8 mouse cellular contexts compared by ENCODE assay signal in the genomic region with DNA sequence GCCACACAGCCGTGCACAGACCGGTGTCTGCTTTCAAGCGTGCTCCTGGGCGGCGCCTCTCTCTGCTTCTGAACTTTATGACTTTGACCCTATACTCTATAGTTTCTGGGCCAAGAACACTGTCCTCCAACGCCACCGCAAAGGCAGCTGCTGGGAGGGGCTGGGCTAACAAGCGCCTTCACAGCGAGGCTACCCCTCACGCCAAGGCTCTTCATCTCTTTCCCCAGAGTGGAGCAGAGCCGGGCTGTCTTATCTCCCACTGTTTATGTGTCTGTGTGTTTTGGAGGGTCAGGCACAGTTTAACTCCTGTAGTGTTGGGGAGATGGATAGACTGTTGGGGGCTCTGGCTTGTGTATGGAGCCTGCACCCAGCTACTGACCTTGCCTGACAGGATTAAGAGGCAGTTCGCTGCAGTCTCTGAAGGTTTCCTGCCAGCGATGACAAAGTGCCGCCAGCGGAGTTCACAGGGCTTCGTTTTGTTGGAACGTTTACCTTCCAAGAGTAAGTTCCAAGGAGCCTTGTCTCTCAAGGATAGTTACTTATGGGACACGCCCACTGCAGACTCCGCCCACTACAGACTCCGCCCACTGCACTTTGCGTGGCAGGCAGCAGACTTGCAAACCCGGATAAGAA. TPM values are rescaled to one million over a fixed set of nuclear protein-coding genes. Genes with fewer than 3 reads are reported as not detected.
DNase-seq lines count a peak whose midpoint lies in the region; ATAC-seq and TF ChIP-seq lines count a peak whose summit lies in the region.

No protein-coding gene starts in this region.

- H3K4me3 ChIP-seq in gastrocnemius, adult 2 months, result peak overlapping the region; percentile 50
- H3K4me3 ChIP-seq in liver, postnatal 0 days (ENCODE audit: low read depth, low read length), result no peak overlapping the region

- DNase-seq in gastrocnemius, adult 2 months, result peak; percentile 81
- DNase-seq in gastrocnemius, postnatal 10 days, result no peak
- DNase-seq in ES-CJ7 (ENCODE audit: low read depth, low spot score), result peak; percentile 91
- DNase-seq in induced T-regulatory cell, adult 2 months (ENCODE audit: low read depth), result peak; percentile 68
- DNase-seq in liver, postnatal 0 days, result peak; percentile 75
- no peak for DNase-seq in right cerebral cortex, postnatal 10 days (ENCODE audit: low spot score in 2 of 2)
- DNase-seq in right cerebral cortex, postnatal 25 days, result no peak
- DNase-seq in cerebellum, postnatal 4 days (ENCODE audit: low spot score in 2 of 2), result no peak

- no peak for TF ChIP-seq EP300 in liver, postnatal 0 days (IDR thresholded peaks at IDR 0.05; ENCODE audit: low read depth)

- H3K4me2 ChIP-seq in liver, postnatal 0 days (ENCODE audit: low read depth, low read length), result no peak overlapping the region

- WGBS in liver, postnatal 0 days (ENCODE audit: insufficient replicate concordance), result 43% methylated on average over 22 of the region's 22 CpGs

- intact Hi-C loops in gastrocnemius, adult 2 months (cut with DNase I), result loop anchor here (2.0 kb wide), 1 partner anchor 43 kb away; a partner anchor contains a TSS

- peaks cover 4% of the 10 kb centered on the region; the same call in 1 of the 2 replicates for H3K4me1 ChIP-seq in liver, postnatal 0 days (ENCODE audit: insufficient read depth)

- no peak; the same call in 1 of the 2 replicates for ATAC-seq in liver, postnatal 0 days

- no peaks in the 10 kb centered on the region for H3K9me3 ChIP-seq in liver, postnatal 0 days (ENCODE audit: low read length)

- H3K27ac ChIP-seq in gastrocnemius, adult 2 months, result peak overlapping the region; percentile 69
- H3K27ac ChIP-seq in liver, postnatal 0 days (ENCODE audit: low read depth), result no peak overlapping the region

- no peaks in the 10 kb centered on the region for H3K36me3 ChIP-seq in liver, postnatal 0 days (replicated peaks; ENCODE audit: insufficient read depth, low read length)

- no peak for TF ChIP-seq CTCF in gastrocnemius, adult 2 months (IDR thresholded peaks at IDR 0.05)
- no peak for TF ChIP-seq CTCF in liver, postnatal 0 days (IDR thresholded peaks at IDR 0.05; ENCODE audit: low read depth)

- H3K9ac ChIP-seq in liver, postnatal 0 days (replicated peaks), result no peak overlapping the region

- no peaks in the 10 kb centered on the region for H3K27me3 ChIP-seq in liver, postnatal 0 days (ENCODE audit: insufficient read depth, low read length)

RNA-seq across cellular contexts. Expression of a gene that starts 25.6 kb away (rescaled TPM):
- total RNA-seq in gastrocnemius, adult 2 months (2021), result 10 to 100 TPM; 22.2 to 25.6 TPM
- total RNA-seq in gastrocnemius, postnatal 10 days (2021), result 10 to 100 TPM; 42.7 to 47.2 TPM
- polyA plus RNA-seq in liver, postnatal 0 days (2015; fragmentation: Nextera tagmentation; extraction: Ambion mirVana), result 81.1 and 83.9 TPM in 2 replicates

RNA-seq across cellular contexts. Expression of a gene that starts 26.0 kb away (rescaled TPM):
- total RNA-seq in gastrocnemius, adult 2 months (2021), result 1,000 to 10,000 TPM; 1,376 to 1,812 TPM
- total RNA-seq in gastrocnemius, postnatal 10 days (2021), result 1,000 to 10,000 TPM; 1,346 to 1,605 TPM
- polyA plus RNA-seq in liver, postnatal 0 days (2015; fragmentation: Nextera tagmentation; extraction: Ambion mirVana), result 1,191 and 1,240 TPM in 2 replicates

RNA-seq across cellular contexts. Expression of a gene that starts 26.1 kb away (rescaled TPM):
- total RNA-seq in gastrocnemius, adult 2 months (2021), result not detected
- total RNA-seq in gastrocnemius, postnatal 10 days (2021), result not detected
- polyA plus RNA-seq in liver, postnatal 0 days (2015; fragmentation: Nextera tagmentation; extraction: Ambion mirVana), result 0.58 and 1.4 TPM in 2 replicates

RNA-seq across cellular contexts. Expression of a gene that starts 42.2 kb away (rescaled TPM):
- 10 to 100 TPM in 1 of 2 experiments, 1 to 10 TPM in 1; 4.8 to 11.2 TPM for total RNA-seq in gastrocnemius, adult 2 months (2021)
- 1 to 10 TPM; 2.0 to 2.6 TPM for total RNA-seq in gastrocnemius, postnatal 10 days (2021)
- polyA plus RNA-seq in liver, postnatal 0 days (2015; fragmentation: Nextera tagmentation; extraction: Ambion mirVana), result 28.3 and 31.8 TPM in 2 replicates

RNA-seq across cellular contexts. Expression of a gene that starts 46.5 kb away (rescaled TPM):
- total RNA-seq in gastrocnemius, adult 2 months (2021), result 1 to 10 TPM in 1 of 2 experiments, under 1 TPM in 1; 0.77 to 1.0 TPM
- 1 to 10 TPM in 1 of 2 experiments, under 1 TPM in 1; 0.65 to 1.3 TPM for total RNA-seq in gastrocnemius, postnatal 10 days (2021)
- polyA plus RNA-seq in liver, postnatal 0 days (2015; fragmentation: Nextera tagmentation; extraction: Ambion mirVana), result 4.8 and 5.0 TPM in 2 replicates

Comparison
In these comparisons a context has a peak if more than half of its experiments do, and no peak if none do; other contexts are left out.
1. DNase-seq: peak in gastrocnemius, adult 2 months (single experiment), ES-CJ7 (single experiment), induced T-regulatory cell, adult 2 months (single experiment) and liver, postnatal 0 days (single experiment); none in gastrocnemius, postnatal 10 days (single experiment), right cerebral cortex, postnatal 10 days (0 of 2), right cerebral cortex, postnatal 25 days (single experiment) and cerebellum, postnatal 4 days (0 of 2).